Mouse (Mus musculus): Measurements from ENCODE around the gene Bcl2l10. TPM values are rescaled to one million over a fixed set of nuclear protein-coding genes. Genes with fewer than 3 reads are reported as not detected.

Bcl2l10 gene
- polyA plus RNA-seq (2016; fragmentation: Nextera tagmentation; extraction: Ambion mirVana), result not detected in 2 replicates

GRCm38 (mm10) chr9:75347458-75347857 lies at the start of gene Bcl2l10:
Gene Bcl2l10 (plus strand): TSS chr9:75347758.
- H3K9me3 ChIP-seq, result no peaks in the 10 kb centered on the region
- H3K27ac ChIP-seq, result no peak within 1 kb of the TSS
- H3K4me3 ChIP-seq (replicated peaks), result no peak within 1 kb of the TSS
- H3K4me1 ChIP-seq (replicated peaks), result no peaks in the 10 kb centered on the region
- no peak within 1 kb of the TSS for H3K9ac ChIP-seq (replicated peaks)
- H3K27me3 ChIP-seq, result no peaks in the 10 kb centered on the region
- WGBS, result 90% methylated on average over 5 of the region's 5 CpGs
- ATAC-seq (ENCODE audit: insufficient number of reproducible peaks, insufficient read depth, low FRiP score, low TSS enrichment, low read depth), result no peak
- H3K36me3 ChIP-seq, result peaks cover 30% of the 10 kb centered on the region
- H3K4me2 ChIP-seq, result no peak within 1 kb of the TSS

GRCm38 (mm10) chr9:75299342-75299741 lies 48.2 kb upstream of the Bcl2l10 start:
- no peaks in the 10 kb centered on the region for H3K9me3 ChIP-seq
- H3K27me3 ChIP-seq, result no peaks in the 10 kb centered on the region
- no peak overlapping the region for H3K4me3 ChIP-seq (replicated peaks)
- 85% methylated on average over 2 of the region's 2 CpGs for WGBS
- no peak overlapping the region for H3K9ac ChIP-seq (replicated peaks)
- no peaks in the 10 kb centered on the region for H3K4me1 ChIP-seq (replicated peaks)
- no peak overlapping the region for H3K4me2 ChIP-seq
- no peak for ATAC-seq (ENCODE audit: insufficient number of reproducible peaks, insufficient read depth, low FRiP score, low TSS enrichment, low read depth)
- no peaks in the 10 kb centered on the region for H3K36me3 ChIP-seq
- H3K27ac ChIP-seq, result no peak overlapping the region

DNA sequence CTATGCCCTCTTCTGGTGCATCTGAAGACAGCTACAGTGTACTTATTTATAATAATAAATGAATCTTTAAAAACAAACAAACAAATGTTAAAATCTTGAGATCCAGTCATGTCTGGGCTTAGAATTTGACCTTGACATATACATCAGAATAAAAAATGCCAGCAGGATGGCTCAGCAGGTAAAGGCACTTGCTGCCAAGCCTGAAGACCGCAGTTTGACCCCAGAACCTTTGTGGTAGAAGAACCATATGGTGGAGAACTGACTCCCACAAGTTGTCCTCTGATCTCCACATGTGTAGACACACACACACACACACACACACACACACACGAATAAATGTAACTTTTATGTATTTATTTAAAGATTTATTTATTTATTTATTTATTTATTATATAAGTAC lies 44.5 kb upstream of the Bcl2l10 start:
- Histone ChIP-seq H3K4me2 (no peak overlapping the region), H3K4me3 (replicated peaks) (no peak overlapping the region), H3K4me1 (replicated peaks) (no peaks in the 10 kb centered on the region), H3K27me3 (no peaks in the 10 kb centered on the region), H3K9me3 (no peaks in the 10 kb centered on the region), H3K27ac (no peak overlapping the region), H3K9ac (replicated peaks) (no peak overlapping the region), H3K36me3 (no peaks in the 10 kb centered on the region)
- WGBS, result 78% methylated on average over 2 of the region's 2 CpGs
- no peak for ATAC-seq (ENCODE audit: insufficient number of reproducible peaks, insufficient read depth, low FRiP score, low TSS enrichment, low read depth)

DNA sequence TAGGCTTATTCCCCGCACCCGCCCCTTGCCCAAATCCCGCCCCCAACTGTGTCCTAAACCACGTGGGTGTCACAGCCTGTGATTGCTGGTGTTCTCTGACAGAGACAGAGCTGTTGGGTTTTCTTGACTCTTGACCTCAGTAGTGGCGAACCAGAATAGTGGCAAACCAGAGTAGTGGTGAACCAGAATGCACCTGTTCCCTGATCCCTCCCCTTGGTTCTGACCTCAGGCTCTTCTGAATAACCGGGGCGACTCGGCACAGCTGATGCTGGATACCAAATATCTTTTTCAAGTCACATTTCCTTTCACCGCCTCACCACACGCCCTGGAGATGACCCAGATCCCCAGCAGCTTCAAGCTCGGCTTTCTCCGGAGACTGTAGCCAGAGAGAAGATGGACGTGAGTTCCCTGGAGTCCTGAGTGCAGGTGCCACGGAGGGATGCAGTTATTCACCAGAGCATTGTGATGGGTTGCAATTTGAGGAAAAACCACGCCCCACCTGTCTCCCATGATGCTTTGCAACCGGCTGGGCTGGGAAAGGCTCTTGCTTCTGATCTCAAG lies 43.8 kb upstream of the Bcl2l10 start:
- 33% methylated on average over 16 of the region's 16 CpGs for WGBS
- no peaks in the 10 kb centered on the region for H3K9me3 ChIP-seq
- no peak overlapping the region for H3K4me3 ChIP-seq (replicated peaks)
- ATAC-seq (ENCODE audit: insufficient number of reproducible peaks, insufficient read depth, low FRiP score, low TSS enrichment, low read depth), result no peak
- peak overlapping the region; percentile 22 for H3K4me2 ChIP-seq
- H3K27ac ChIP-seq, result no peak overlapping the region
- H3K4me1 ChIP-seq (replicated peaks), result no peaks in the 10 kb centered on the region
- no peak overlapping the region for H3K9ac ChIP-seq (replicated peaks)
- H3K36me3 ChIP-seq, result no peaks in the 10 kb centered on the region
- no peaks in the 10 kb centered on the region for H3K27me3 ChIP-seq

DNA sequence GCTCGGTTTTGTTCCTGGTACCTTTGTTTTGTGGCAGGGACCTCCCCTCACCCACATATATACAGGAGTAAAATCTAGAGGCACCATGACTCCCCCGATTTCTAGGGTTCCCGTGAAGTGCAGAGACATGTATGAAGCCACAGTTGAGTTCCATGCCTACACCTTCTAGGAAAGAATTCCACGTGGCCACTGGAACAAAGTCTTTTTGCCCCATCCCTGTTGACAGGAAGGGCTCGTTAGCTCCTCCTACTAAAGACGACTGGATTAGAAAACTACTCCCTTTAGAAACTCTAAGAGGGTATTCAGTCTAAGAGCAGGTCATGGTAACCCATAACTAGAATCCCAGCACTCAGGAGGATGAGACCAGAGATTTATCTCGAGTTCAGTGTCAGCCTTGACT lies 43.3 kb upstream of the Bcl2l10 start:
- 35% methylated on average over 7 of the region's 7 CpGs for WGBS
- Histone ChIP-seq H3K4me2 (no peak overlapping the region), H3K9ac (replicated peaks) (no peak overlapping the region), H3K27ac (no peak overlapping the region), H3K27me3 (no peaks in the 10 kb centered on the region), H3K9me3 (no peaks in the 10 kb centered on the region), H3K4me3 (replicated peaks) (no peak overlapping the region), H3K4me1 (replicated peaks) (no peaks in the 10 kb centered on the region), H3K36me3 (no peaks in the 10 kb centered on the region)
- no peak for ATAC-seq (ENCODE audit: insufficient number of reproducible peaks, insufficient read depth, low FRiP score, low TSS enrichment, low read depth)

- H3K9me3 ChIP-seq, result no peaks in the 10 kb centered on the region
- no peak within 1 kb of the TSS for H3K27ac ChIP-seq
- H3K36me3 ChIP-seq, result no peaks in the 10 kb centered on the region
- no peak within 1 kb of the TSS for H3K4me3 ChIP-seq (replicated peaks)
- H3K9ac ChIP-seq (replicated peaks), result no peak within 1 kb of the TSS
- no peak for ATAC-seq (ENCODE audit: insufficient number of reproducible peaks, insufficient read depth, low FRiP score, low TSS enrichment, low read depth)
- no peak within 1 kb of the TSS for H3K4me2 ChIP-seq
- WGBS, result 71% methylated on average over 11 of the region's 11 CpGs
- H3K27me3 ChIP-seq, result no peaks in the 10 kb centered on the region
- H3K4me1 ChIP-seq (replicated peaks), result no peaks in the 10 kb centered on the region
These were observed 41.2 kb upstream of the Bcl2l10 start, which contains the start of gene Gnb5 for GRCm38 (mm10) chr9:75306126-75306898. Gene Gnb5 (plus strand): TSS chr9:75306288.

- 85% methylated on average over 5 of the region's 5 CpGs for whole genome bisulfite sequencing
- H3K27ac ChIP-seq, result no peak overlapping the region
- H3K4me2 ChIP-seq, result no peak overlapping the region
- H3K4me1 ChIP-seq (replicated peaks), result no peaks in the 10 kb centered on the region
- H3K9ac ChIP-seq (replicated peaks), result no peak overlapping the region
- H3K36me3 ChIP-seq, result no peaks in the 10 kb centered on the region
- no peak for ATAC-seq (ENCODE audit: insufficient number of reproducible peaks, insufficient read depth, low FRiP score, low TSS enrichment, low read depth)
- H3K4me3 ChIP-seq (replicated peaks), result no peak overlapping the region
- no peaks in the 10 kb centered on the region for H3K9me3 ChIP-seq
- H3K27me3 ChIP-seq, result no peaks in the 10 kb centered on the region
These were observed 40.5 kb upstream of the Bcl2l10 start for GRCm38 (mm10) chr9:75307015-75307414.

DNA sequence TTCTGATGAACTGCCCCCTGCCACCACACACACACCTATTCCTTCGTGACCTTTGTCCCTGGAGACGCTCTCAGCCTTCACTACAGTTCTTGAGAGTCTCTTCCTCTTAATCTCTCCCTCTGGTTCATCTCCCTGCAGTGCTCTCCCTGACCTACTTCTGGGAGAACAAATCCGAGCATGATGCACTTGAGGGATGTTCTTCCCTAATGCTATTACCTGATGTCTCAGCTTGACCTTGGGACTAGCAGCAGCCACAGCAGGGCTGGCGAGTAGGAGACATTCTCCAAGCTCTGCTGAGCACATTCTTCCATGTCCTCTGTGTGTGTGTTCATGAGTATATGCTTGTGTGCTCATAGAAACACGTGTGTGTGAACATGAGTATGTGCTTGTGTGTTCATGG lies 38.9 kb upstream of the Bcl2l10 start:
- Histone ChIP-seq H3K4me1 (replicated peaks) (0 out of 2 replicates have a peak, but pooled peaks cover 3% of the 10 kb centered on the region), H3K9me3 (no peaks in the 10 kb centered on the region), H3K4me3 (replicated peaks) (no peak overlapping the region), H3K36me3 (no peaks in the 10 kb centered on the region), H3K9ac (replicated peaks) (no peak overlapping the region), H3K27ac (no peak overlapping the region), H3K27me3 (no peaks in the 10 kb centered on the region), H3K4me2 (no peak overlapping the region)
- no peak for ATAC-seq (ENCODE audit: insufficient number of reproducible peaks, insufficient read depth, low FRiP score, low TSS enrichment, low read depth)
- 61% methylated on average over 5 of the region's 5 CpGs for WGBS

DNA sequence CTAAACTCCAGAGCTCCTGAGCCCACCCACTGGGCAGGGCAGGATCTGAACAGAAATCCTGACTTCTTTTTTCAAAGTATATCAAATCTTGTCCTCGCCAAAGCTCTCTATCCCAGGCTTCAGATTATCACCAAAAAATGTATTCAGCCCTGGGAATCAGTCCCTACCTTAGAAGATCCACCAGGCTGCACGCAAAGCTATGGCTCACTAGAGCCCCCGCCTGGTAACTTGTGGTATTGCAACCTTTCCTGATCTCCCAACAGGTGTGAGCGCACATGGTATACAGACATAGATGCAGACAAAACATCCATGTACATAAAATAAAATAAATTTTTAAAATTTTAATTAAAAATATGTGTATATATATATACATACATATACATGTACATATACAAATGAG lies 35.5 kb upstream of the Bcl2l10 start:
- H3K4me3 ChIP-seq (replicated peaks), result no peak overlapping the region
- no peaks in the 10 kb centered on the region for H3K36me3 ChIP-seq
- ATAC-seq (ENCODE audit: insufficient number of reproducible peaks, insufficient read depth, low FRiP score, low TSS enrichment, low read depth), result no peak
- peaks cover 17% of the 10 kb centered on the region for H3K4me1 ChIP-seq (replicated peaks)
- H3K9me3 ChIP-seq, result no peaks in the 10 kb centered on the region
- H3K9ac ChIP-seq (replicated peaks), result no peak overlapping the region
- no peak overlapping the region for H3K27ac ChIP-seq
- H3K4me2 ChIP-seq, result no peak overlapping the region
- 16% methylated on average over 4 of the region's 4 CpGs for WGBS
- H3K27me3 ChIP-seq, result no peaks in the 10 kb centered on the region

DNA sequence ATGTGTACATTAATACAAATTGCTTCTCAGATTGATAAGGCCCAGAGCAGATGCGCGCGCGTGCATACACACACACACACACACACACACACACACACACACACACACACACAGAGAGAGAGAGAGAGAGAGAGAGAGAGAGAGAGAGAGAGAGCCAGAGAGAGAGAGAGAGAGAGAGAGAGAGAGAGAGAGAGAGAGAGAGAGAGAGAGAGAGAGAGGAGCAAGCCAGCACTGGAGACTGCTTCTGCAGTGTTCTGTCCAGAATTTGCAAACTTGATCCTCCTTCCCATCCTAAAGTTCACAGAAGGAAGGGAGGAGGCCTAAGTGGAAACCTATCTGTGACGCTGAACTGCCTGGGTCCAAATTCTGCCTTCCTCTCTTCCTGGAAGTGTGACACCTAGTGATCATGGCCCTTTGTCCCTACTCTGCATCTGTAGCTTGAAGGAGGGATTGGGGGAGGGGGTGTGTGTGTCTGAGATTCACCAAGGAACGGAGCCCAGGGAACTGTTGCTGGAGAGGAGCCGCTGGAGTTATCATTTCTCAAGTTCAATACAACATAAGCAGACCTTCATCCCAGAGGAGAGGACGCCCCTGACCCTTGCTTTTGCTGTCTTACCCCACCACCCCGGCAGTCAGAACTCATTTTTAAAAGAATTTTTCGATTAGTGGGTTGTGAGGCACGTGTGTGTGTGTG lies 34.3 kb upstream of the Bcl2l10 start:
- no peaks in the 10 kb centered on the region for H3K36me3 ChIP-seq
- H3K9me3 ChIP-seq, result no peaks in the 10 kb centered on the region
- H3K9ac ChIP-seq (replicated peaks), result no peak overlapping the region
- ATAC-seq (ENCODE audit: insufficient number of reproducible peaks, insufficient read depth, low FRiP score, low TSS enrichment, low read depth), result no peak
- no peaks in the 10 kb centered on the region for H3K27me3 ChIP-seq
- H3K4me2 ChIP-seq, result peak overlapping the region; percentile 85
- H3K27ac ChIP-seq, result 0 out of 2 replicates have a peak overlapping the region, but pooled peaks have one; percentile 29
- 14% methylated on average over 8 of the region's 11 CpGs for WGBS
- H3K4me1 ChIP-seq (replicated peaks), result peaks cover 17% of the 10 kb centered on the region
- H3K4me3 ChIP-seq (replicated peaks), result peak overlapping the region; percentile 72

DNA sequence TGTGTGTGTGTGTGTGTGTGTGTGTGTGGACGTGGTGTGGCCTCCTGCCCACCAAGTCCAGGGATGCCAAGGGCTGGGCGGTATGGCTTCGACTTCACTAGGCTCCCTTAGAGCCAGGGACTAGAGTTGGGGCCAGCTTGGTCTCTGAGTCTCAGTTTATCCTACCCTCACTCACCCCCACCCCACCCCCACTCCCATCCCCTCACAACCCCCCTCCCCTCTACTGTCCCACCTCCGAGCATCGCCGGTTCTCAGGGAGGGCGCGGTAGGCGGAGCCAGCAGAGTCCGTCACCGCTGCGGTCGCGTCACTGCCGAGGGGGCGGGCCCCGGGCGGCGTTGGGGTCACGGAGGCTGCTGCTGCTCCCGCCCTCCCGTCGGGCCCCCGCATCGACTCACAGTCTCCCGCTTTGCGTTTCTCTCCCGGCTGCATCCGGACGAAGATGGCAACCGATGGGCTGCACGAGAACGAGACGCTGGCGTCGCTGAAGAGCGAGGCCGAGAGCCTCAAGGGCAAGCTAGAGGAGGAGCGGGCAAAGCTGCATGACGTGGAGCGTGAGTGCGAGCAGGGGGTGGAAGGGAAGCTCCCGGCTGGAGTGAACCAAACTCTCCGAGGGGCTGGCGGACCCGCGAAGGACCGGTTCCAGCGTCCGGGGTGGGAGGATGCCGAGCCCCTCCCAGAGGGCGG lies 33.6 kb upstream of the Bcl2l10 start:
- Histone ChIP-seq H3K36me3 (no peaks in the 10 kb centered on the region), H3K9me3 (no peaks in the 10 kb centered on the region), H3K27ac (peak overlapping the region; percentile 75), H3K4me2 (peak overlapping the region; percentile 85), H3K4me3 (replicated peaks) (peak overlapping the region; percentile 72), H3K27me3 (no peaks in the 10 kb centered on the region), H3K9ac (replicated peaks) (peak overlapping the region; percentile 70), H3K4me1 (replicated peaks) (peaks cover 18% of the 10 kb centered on the region)
- peak; percentile 81 for ATAC-seq (ENCODE audit: insufficient number of reproducible peaks, insufficient read depth, low FRiP score, low TSS enrichment, low read depth)
- WGBS, result under 1% methylated on average over 52 of the region's 52 CpGs

Data from limb, embryonic 12.5 days (tissue).